Mouse (Mus musculus) bone marrow macrophage, adult 2 months (primary cell): ENCODE data around the gene Gm5129.

Experiments
- CTCF ChIP-seq: IDR thresholded peaks from 2 replicates; pipeline ENCODE4 v1.5.1; 2012; ENCODE audit warnings: low read depth, mild to moderate bottlenecking, low read length, moderate library complexity
- POLR2A ChIP-seq: IDR thresholded peaks from 2 replicates; pipeline ENCODE4 v1.6.1; 2012; ENCODE audit warnings: mild to moderate bottlenecking, low read depth, low read length, borderline replicate concordance

DNA sequence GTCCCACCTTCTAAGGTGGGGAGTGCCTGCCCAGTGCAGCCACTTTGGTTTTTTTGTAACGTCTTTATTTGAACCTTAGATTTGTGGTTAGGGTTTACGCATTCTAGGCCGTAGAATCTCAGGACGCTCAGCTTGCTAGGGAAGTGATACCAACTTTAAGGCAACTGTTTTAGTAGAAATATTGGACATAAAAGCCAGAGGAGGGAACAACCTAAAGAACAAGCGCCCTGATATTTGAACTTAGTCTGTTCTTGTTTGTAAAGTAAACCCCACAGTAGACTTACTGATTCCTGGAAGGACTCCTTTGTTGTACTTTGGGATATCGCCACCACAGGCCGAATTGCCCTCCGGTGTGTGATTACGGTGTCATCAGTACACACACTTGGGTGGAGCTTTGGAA, 1.2 kb upstream of the Gm5129 start:
- no peak for TF ChIP-seq CTCF
- TF ChIP-seq POLR2A, result no peak
